Mouse (Mus musculus) adrenal gland, postnatal 25 days (tissue): ENCODE data around the gene Lpp. TPM values are rescaled to one million over a fixed set of nuclear protein-coding genes. Genes with fewer than 3 reads are reported as not detected.
A peak's percentile ranks its signal among the peaks of the same experiment; 100 is the strongest.

Experiments used
- DNase-seq: peaks from one replicate; pipeline ENCODE4 v3.0.0; 2021; ENCODE audit warnings: mixed read lengths
- total RNA-seq: library from RNA; stranded (reverse); gene quantifications from 2 replicates; pipeline ENCODE4 v1.2.3, GENCODE M21; 2021

The Lpp gene
- total RNA-seq, 1 experiment from 2014 or later: 103 TPM

DNA sequence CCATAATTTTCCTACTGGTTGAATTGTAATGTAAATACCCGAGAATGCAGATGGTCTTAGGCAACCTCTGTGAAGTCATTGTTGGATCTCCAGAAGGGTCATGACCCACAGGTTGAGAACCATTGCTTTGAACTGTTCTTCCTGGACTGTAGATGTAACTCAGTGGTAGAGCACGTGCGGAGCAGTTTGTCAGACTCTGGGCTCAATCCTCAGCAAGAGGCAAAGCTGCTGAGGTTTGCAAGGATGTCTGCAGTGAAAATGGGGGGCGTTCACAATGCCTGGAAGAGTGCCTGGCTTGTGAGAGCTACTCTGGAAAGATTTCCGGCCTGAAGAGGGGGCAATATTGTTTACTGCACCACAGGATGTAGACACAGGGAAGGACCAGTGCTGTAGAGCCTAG, 6.2 kb downstream of the Lpp start:
- DNase-seq: no peak

DNA sequence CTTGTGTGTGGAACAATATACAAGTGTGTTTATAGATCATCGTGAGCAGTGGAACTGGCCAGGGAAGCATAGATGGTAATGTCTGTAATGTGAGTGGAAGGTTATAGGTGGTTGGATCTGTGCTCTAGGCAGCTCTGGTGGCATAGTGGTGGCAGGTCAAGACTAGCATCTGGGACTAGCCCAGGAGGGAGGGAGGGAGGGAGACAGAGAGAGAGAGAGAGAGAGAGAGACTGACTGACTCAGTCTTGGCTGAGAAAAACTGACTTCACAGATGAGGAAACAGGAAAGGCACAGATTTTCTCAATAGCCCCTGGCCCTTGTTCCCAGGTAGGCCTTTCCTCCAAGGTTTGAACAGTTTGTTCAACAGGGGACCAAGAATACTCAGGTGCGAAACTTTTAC, 7.5 kb downstream of the Lpp start:
- DNase-seq: no peak

DNA sequence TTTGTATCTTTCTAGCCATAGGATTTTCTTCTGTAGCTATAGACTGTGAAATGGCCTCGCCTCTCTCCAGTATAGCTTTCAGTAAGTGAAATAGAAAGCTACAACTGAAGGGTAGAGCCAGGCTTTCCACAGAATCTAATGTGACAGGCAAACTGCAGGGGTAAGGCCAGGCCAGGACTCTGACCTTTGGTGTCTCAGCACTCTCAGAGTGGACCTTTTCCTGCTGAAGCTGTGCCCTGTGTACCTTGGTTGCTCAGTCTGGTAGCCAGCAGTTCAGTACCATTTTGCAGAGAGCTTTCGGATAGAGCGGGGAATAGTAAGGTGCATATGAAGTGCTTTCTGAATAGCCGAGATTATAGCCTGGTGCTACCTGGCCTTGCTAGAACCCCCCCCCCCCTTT, 9.5 kb downstream of the Lpp start:
- no peak for DNase-seq

DNA sequence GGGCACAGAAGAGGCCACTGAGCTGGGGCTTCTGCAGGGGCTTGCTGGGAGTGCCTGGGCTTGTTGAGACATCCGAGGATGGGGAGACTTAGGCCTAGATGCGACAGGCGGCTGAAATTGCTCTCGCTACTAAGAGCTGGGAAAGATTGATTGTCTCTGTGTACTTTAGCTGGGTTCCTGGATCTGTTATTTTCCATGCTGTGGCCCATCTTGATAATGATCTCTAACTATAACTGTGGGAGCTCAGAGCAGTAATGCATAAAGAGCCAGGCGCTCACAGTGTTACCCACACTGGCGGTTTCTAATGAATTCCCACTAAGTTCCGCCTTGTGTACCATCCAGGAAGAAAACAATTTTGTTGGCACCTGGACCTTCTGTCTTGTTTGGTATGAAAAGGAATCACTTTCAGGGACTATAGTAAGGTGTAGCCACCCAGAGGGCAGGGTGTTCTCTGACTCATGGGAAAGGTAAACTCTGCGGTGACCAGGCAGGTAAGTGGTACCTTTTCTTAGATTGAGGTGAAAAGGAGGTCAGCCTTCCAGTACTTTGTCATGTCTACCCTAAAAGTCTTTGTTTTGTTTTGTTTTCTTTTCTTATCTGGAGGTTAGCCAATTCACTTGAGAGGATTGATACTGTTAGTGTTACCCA, 10.6 kb downstream of the Lpp start:
- no peak for DNase-seq

DNA sequence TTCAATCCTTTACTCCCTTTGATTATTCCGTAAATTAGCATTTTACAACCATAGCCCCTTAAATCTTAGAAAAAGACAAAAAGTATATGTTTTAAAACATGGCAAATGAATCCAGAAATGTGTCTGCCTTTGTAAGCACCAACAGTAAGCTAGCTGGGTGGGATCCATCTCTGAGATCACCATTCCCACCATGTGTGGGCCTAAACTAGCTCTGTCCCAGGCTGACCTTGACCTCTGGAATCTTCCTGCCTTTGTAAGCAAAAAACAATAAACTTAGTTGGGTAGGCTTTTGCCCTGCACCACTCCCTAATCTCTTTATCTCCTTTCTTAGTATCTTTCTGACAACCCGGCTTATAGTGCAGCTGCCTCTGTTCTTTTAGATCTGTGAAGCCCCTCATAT, 13.2 kb downstream of the Lpp start:
- DNase-seq: no peak

DNA sequence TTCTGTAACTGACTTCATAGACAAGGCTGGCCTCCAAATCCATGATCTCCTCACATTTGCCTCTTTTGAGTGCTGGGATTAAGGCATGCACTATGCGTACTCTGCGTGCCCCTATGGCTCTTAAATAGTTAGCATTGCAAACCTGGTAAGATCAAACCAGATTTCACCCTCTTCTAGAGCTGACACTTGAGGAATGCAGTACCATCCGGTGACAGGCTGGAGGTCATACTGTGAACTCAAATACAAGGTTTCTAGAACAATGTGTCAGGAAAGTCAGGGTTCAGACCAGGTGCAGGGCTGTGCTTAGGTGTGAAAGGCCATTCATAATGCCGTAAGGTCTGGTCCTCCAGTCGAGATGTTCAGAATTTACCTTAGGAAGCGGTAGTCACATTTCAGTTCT, 18.0 kb downstream of the Lpp start:
- no peak for DNase-seq

DNA sequence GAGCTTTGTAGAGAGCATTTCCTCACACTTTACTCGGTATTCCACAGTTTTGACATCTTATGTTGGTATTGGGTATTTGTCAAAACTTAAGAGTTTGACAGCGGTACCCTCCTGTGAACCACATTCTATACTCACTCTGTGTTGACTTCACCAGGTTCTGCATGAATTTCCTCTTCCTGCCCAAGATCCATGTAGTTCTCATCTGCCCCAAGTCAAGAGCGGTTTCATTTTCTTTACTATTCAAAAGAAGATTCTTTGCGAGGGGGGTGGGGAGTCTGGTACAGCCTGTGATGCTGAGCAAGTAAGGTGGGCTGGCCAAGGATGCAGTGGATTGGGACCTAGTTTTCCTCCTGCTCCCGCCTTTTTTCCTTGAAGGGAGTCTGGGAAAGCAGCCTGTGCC, 18.9 kb downstream of the Lpp start:
- DNase-seq: no peak

DNA sequence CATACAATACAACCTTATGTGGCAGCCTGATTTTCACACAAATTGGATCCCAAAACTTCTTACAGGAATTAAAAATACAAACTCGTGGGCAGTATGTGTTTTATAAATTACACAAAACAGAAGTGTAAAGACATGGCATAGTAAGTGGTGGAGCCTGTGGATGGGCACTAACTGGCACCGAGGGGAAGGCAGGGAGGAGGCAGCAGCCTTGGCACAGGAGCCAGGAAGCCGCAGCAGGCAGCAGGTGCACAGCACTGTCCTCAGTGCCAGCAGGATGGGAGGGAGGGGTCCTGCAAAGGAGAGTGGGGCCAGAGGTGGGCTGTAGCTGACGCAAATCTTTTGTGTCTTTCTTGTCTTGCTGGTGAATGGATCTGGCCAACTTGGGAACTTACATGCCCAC, 19.8 kb downstream of the Lpp start:
- no peak for DNase-seq

DNA sequence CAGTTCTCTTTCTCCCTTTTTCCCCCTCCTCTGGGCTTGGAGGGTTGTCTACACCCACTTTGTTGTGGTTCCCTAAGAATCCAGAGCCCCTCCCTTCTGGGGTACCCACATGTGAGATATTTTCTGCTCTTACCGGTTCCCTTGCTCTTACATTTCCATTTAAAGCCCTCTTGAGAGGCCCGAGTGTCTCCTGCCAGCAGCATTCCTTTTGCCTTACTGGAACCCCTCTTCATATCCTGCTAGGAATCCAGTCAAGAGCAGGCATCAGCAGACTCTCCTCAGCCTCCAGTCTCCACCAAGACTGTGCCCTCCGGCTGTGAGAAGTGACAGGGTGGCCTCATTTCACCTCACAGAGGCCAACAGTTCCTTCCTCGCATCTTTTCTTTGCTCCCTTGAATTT, 24.7 kb downstream of the Lpp start:
- no peak for DNase-seq

DNA sequence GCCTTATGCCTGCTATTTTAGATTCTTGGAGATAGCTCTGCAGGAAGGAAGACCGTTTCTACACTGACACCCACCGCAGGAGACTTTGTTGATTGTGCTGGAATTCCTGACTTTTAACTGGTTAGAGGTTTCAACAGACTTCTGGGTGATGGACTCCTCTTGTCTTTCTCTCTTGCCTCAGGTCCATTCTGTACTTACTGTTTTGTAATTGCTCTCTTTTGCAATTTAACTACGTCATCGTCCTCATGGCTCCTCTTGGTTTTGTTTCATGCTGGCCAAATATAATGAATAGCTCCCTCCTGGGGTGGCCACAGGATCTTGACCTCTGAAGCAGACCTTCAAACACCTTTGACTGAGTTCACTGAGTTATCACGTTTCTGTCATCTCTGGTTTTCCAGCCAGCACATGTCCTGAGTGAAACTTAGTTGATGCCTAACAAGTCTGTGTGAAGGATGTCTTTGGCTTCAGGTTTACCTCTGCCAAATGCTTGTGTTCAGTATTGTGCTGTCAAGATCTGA, 27.4 kb downstream of the Lpp start:
- no peak for DNase-seq

DNA sequence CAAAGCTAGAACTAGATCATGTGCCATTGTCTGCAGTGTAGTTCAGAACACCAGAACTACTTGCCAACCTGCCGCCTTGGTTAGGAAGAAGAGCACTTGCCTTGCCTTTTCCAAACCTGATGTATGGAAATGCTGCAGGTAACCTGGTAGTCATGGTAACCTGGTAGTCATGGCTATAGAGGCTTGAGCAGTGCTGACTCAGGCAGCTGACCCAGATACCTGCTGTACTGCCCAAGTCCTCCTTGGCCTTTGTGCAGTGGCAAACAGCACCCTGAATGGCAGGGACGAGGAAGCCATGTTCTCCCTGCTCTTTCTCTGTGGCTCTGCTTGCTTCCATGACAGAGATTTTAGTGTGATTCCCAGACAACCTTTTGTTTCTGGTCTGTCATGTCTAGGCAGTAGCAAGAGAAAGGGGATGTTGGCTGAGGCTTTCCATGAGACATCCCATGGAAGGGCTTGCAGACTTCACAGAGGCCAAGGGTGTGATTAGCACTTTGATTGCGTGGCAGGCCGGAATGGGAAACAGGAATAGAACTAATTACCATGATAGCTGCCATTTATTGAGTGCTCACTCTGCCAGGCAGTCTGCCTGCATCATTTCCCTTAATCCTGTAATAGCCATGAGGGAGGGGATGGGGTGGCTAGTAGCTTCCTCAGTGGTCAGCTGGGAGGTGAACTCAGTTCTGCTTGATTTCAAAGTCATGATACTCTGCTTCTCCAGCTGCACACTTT, 28.5 kb downstream of the Lpp start:
- no peak for DNase-seq

DNA sequence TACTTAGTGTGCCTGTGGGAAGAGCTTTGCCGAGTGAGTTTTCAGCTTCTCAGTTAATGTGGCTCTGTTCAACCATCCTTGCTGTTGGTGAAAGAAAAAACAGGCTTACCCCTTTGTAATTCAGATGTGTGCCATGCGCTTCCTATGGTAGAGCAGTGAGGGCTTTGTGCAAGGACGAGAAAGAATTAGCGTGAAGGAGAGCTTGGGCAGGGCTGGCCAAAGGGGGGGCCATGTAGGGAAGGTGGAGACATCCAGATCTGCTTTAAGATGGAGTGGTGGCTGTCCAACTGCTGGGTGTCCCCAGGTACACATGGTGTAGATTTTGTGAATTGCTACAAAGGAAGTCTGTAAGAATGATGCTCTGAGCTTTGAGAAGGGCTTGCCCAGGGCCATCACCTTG, 29.9 kb downstream of the Lpp start:
- no peak for DNase-seq

DNA sequence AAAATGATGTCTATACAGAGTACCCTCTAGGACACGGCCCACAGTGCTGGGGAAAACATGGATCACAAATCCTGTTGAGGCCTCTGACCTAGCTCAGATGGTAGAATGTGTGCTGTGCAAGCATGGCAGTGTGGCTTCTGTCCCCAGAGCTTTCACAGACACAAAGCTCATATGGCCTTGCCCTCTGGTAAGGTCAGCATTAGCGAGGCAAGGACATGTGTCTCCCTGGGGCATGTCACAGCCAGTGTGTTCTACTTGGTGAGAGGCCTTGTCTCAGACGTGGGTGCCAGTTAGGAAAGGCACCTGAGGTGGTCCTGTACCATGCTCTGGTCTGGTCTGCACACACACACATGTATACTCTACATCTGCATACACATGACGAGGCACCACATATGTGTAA, 30.4 kb downstream of the Lpp start:
- DNase-seq: no peak

DNA sequence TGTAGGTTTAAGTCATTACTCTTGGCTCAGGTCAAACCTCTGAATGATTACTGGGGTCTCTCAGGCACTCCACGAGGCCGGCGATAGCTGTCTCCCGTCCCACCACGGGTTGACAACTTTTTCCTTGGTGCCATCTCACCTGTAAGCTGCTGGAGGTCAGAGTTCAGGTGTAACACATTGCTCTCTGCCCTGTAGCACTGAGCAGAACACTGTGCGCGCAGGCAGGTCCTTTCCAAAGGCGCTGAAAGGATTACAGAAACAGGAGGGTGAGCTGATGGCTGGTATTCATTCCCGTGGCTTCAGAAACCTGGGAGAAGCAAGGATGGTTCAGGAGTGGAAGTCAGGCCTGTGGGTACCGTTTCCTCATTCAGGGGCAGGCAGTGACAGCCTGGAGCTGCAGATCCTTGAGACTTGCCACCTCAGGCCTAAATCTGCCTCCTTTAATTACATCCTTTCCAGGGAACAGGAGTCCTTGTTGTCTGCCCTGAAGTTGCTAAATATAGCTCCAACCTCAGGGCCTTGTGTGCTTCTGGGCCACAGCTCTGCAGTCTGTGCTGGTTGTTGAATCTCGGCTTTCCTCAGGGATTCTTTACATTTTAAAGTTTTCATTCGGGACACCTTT, 31.2 kb downstream of the Lpp start:
- no peak for DNase-seq

DNA sequence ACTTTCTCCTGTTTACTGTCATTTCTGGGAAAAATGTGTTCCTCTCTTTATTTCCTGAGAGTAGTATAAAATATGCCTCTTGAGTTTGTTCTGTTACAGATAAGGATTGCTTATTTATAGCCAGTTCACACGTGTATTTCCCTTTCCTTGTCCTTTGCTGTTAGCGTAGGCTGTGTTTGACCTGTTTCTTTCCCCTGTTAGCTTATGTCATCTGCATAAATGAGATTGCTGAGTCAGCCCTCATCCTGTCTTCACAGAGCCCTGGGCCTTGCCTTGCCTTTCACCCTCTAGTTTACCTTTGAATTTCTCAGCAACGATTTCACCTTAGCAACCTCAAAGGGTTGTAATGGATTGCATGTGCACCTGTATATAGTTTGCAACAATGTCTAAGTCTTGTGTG, 32.5 kb downstream of the Lpp start:
- no peak for DNase-seq

DNA sequence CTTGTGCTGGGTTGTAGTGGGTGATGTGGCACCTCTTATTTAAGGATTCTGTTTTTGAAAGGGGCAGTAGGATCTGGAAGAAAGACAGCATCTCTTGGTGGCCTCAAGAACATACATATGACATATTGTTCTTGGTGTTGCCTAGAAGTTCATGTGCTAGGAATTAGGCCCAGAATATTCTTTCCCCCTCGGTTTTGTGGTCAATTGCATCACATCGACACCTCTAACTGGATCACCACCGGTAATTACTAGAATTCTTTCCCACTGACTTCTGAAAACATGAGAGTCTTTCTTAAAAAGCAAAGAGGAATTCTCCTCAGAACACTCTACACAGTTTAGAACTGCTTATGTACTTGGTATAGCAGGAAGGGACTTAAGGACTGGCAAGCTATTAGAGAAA, 34.3 kb downstream of the Lpp start:
- DNase-seq: no peak

DNA sequence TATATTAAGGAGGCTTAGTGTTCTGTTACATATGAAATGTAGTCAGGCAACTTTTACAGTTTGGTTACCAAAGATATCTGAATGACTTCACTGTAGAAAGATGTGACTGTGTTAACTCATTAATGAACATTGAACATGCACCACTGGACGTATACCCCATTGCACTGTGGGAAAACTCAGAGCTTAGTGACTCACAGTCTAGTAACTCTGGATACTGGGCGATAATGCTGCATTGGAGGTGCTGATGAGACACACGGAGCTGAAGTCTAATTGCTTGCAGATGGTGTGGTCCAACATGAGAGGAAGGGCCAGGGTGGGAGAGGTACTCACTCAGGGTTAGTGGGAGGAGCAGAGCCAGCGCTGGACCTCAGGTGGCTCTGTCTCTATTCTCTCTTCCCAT, 34.7 kb downstream of the Lpp start:
- no peak for DNase-seq

DNA sequence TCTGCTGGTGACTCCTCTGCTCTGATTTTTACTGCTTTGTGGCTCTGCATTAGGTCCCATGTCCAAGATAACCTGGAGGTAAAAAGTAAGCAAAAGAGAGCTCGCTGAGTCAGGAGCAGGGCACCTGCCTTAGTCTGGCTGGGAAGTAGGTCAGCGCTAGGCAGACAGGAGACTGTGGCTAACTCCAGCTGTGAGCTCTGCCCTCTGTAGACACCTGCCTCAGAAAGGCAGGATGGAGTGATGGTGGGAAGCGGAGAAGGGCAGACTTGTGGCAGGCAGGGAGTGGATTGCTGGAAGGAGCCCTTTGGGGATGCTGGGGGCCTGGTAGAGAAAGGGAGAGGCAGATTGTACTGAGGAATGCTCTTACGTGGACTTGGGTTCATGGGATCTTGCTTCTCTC, 35.4 kb downstream of the Lpp start:
- no peak for DNase-seq

DNA sequence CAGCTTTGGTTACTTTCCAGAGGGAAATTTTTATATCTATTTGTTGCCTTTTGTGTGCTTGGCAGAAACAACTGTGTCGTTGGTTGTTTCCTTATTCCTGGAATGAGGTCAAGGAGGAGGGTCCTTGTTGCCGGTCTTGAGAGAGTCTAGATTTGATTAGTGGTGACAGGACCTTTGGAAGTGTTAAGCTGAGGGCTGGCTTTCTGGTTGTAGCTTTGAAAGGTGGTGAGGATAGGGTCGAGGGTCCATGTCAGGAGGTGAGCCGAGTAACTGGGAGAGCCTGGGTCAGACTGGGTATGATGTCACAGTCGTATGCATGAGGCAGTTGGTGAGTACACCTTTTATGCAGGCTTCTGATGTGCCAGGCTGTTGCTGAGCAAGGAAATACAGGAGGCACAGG, 36.4 kb downstream of the Lpp start:
- DNase-seq: no peak

DNA sequence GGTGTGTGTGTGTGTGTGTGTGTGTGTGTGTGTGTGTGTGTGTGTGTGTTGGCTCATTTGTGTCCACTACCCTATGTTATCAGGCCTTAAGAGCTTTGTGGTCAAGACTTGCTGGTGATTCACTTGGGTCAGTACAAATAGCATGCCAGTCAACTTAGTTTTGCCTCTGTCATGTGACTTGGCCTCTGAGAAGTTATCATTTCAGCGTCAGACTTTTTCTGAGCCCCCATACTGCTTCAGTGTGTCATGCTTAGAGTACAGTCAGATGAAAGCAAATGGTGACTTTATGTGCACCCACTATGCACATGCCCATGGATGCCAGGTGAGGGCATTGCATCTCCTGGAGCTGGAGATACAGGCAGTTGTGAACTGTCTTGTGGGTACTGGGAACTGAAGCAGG, 38.5 kb downstream of the Lpp start:
- DNase-seq: no peak

DNA sequence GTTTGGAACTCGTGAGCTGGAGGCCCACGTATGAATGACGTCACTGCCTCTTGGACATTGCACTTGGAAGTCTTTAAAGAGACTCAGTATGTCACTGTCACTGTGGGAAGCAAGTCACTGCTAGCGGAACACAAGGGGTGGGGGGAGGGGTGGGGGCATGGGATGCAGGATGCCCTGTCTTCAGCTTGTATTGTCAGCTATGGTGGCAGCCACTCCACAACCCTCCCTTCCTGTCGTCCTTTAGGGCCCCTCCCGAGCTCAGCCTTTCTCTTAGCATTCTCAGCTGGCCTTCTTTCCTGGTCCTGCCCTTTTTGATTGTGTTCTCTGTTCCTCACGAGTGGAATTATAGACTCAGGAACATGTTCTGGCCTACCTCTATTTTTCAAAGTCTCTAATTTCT, 40.3 kb downstream of the Lpp start:
- no peak for DNase-seq

DNA sequence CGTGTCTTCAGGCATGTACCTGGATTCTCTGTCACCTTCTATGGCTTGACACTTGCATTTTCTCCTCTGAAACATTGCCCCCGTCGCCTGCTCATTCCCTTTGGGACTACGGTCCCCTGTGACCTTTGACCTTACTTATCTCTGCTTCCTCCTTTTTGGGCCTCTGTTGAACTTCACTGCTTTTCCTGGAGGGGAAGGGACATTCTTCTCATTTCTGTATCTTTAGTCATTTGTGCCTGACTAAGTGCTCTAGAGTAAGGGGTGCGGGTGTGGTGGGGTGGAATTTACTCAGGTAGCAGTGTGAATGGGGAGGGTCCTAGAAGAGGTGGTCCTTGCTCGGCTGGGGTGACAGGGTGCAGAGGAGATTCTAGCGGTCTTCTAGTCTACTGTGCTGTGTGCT, 40.7 kb downstream of the Lpp start:
- no peak for DNase-seq

DNA sequence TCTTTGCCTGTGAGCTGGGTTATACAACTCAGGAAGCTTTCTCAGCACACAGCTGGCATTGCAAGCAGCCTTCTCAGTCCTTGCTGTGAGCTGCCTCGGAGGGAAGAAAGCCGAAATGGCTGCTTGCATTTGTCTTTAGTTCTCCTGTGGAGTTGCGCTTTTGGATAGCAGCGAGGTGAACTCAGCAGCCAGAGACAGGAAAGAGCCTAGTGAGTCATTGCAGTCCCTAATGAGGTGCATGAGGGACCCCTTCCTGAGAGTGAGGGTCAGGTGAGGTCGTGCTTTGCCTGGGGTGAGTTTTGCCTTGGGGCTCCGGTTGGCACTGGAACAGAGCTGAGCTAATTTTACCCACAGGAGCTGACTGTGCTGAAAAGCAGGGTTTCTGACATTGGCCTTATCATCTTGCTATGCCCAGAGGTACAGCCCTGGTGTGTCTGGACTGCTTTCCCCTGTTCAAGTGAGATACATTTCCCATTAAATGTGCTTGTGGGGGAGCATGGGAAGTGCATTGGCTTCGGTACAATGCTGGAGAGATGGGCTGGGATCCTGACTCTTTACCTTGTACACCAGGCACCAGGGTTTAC, 41.3 kb downstream of the Lpp start:
- peak; percentile 18 for DNase-seq
